Mouse (Mus musculus): ENCODE data around the gene Fnip2.

DNA sequence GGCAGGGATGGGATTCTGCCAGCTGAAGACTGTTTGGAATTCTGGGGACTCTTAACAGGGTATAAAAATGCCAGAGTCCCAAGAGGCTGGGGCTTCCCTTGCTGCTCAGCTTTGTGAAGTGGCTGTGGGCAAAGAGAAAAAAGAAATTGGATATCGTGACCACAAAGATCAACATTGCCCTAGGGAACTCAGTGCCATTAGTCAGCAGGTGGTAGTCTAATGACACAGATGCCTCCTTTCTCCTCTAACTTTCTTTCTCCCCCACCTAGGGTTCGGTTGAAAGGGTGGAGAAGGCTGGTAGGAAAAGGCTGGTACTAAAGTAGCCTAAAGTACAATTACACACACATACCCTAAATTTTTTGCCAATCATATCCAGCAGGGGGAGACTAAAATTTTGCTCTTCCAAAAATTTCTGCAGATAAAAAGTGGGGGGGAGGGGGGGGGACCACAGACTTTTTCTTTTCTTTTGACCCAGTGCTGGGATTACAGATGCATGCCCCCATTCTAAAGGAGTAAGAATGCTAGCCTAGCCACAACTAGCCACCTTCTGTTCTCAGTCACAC is 66.3 kb downstream of the Fnip2 start:
- TF ChIP-seq CTCF (IDR thresholded peaks at IDR 0.05; ENCODE audit: extremely low read depth, insufficient read depth, low read length) (no peak), POLR2A (IDR thresholded peaks at IDR 0.05; ENCODE audit: extremely low read depth, insufficient read depth, low read length) (no peak)
